Mouse (Mus musculus) c-Kit-positive CD71-positive TER-119-positive erythroid progenitor cells, embryonic 14.5 days (primary cell): ENCODE measurements at regions not wholly inside any gene's neighbourhood (a gene's known extent, or its start where the extent isn't known, plus 50 kb on each side); places are given as distances from the start of the nearest gene placed in this dataset.

Experiments
- DNase-seq: peaks from one replicate; pipeline ENCODE4 v3.0.0-alpha.2; 2013; ENCODE audit warnings: low spot score

DNA sequence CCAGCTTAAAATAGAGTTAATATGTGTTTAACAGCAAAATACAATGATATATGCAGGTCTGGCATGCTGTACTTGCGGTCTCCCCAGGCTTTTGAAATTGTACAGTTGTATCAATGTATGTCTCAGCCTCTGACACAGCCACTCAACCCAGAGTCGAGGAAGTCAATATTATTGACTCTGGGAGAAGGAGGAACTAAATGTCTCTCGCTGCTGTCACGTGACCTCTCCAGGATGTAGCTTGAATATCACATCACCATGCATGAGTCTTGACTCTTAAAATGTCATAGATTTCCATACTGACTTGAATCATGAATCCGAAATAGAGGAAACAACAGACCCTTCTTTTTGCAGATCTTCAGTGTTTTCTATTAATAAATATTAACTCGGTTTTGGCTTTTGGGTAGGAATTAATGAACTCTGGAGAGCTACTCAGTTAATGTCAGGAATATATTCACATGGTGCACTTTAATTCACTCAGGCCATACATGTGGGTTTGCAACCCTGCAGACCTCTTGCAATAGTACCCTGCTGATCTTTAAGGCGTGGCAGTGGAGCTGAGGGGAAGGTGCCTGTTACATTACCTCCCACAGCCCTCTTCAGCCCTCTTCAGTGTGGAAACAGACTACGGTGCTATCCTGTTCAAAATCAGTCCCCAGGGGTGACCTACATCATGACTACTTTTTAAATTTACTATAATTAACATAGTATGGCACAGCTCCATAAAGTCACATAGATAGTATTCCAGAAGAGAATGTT is 102.7 kb upstream of the Foxn2 start:
- DNase-seq: no peak

DNA sequence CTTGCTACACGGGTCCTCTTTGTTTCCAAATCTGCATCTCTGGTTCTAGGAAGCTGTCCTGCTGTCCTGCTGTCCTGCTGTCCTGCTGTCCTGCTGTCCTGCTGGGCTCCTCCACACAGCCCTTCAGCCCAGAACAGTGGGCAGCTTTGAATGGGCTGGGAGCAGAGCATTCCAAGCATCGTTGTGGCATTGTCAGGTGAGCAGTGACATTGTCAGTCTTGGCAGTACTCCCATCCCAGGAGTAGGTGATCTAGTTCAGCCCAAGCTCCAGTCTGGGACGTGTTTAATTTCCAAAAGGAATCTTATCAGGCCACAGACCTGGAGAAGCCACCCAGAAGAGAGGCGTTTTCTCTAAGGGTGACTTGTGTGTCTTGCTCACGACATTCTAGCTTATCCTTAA is 99.4 kb upstream of the Foxn2 start:
- no peak for DNase-seq

DNA sequence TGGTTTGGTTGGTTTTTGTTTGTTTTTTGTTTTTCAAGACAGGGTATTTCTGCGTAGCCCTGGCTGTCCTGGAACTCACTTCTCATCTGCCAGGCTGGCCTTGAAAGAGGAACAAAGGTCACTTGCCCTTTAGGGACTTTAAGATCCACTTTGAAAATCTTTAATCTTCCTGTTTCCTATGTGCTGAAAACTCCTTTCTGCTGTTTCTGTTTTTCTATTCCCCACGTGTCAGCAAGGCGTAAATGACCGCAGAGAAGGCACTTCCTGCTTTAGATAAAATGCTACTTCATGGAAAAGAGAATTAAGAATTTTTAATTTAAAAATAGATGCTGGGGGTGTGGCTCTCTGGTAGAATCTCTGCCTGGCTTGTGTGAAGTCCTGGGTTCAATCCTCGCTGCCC is 98.9 kb upstream of the Foxn2 start:
- no peak for DNase-seq

DNA sequence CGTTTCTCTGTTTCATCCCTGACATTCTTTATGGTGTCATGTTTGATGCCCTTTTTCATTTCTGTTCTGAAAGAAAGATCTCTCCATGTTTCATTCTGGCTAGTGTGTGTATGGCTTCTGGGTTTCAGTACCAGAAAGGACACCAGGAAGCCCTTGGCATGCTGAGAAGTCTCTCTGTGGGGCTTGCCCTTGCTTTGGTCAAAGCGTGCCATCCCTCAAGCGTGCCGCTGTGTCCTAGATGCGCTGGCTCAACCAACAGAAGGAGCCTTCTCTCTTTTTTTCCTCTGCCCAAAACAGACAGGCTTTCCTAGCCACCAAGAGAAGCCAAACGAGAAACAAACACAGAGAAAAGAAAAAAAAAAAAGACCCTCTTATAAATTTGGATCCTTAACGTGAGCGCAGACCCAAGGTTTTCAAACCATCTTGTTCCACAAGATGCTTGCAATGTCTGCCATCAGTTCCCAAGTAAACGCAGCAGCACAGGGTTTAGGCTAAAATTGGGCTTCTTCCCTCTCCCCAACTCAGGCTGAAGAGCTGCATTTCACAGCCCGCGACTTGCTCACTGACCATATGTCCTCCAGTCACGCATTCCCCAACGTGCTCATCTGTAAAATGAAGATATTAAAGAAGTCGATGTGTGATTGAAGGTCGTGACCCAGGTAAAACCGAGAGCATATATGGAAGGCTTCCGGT is 97.3 kb upstream of the Foxn2 start:
- no peak for DNase-seq

DNA sequence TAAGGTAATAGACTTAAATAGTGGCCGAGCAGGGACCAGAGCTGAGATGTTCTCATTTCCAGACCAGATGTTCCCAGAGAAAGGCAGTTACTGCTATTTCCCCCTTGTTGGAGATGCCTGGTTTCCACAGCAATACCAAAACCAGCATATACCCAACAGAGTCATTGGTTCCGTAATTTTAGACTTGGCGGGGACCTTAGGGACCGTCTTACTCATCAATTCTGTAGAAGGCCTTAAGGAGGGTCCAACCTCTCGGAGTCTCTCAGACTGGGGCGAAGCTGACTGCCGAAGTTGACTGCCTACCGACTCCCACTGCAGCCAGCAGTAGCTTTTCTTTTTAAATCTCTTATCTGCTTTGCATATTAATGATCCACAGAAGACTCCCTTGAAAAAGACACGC is 95.1 kb upstream of the Foxn2 start:
- DNase-seq: no peak

DNA sequence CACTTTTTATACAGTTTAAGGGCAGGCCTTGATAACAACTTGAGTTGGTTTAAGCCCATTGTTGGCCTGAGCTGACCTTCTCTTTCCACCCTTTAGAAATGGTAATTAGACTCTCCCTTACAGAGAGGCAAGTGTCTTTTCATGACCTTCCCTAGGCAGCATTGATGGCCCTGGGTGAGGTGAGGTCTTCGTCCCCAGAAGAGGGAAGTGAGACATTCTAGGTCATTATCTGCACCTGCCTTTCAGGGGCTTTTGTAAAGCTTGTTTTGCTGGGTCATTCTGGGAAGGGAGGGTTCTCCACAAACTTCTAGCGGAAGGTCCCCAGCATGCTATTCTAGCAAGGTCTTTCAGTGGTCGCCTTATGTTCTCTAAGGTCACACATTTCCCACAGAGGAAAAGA is 93.6 kb upstream of the Foxn2 start:
- no peak for DNase-seq

DNA sequence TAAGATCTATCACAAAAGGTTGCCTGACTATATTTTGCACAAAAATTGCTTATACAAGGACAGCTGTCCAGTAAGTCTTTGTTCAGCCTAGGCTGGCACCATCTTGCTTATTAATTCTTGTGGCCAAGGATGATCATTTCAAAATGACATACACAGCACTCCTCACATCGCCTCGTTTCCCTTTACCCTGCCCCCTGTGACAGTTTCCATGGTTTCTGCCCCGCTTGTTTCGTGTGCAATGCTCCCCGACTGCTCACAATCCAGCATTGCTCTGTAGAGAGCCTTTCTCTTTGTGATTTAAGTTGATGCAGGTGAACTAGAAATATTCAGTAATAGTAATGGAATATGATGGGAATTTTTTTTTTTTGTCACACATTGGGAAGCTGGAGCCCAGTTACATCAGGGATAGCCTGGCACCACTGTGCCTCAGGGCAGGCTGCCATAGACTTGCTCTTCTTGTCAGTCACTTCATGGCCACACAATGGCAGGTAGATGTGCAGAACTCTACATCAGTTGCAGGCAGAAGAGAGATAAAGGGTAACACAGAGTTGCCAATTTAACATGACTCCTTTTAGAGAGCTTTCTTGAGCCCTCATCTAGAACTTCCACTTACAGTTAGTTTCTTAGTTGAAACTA is 90.6 kb upstream of the Foxn2 start:
- no peak for DNase-seq

DNA sequence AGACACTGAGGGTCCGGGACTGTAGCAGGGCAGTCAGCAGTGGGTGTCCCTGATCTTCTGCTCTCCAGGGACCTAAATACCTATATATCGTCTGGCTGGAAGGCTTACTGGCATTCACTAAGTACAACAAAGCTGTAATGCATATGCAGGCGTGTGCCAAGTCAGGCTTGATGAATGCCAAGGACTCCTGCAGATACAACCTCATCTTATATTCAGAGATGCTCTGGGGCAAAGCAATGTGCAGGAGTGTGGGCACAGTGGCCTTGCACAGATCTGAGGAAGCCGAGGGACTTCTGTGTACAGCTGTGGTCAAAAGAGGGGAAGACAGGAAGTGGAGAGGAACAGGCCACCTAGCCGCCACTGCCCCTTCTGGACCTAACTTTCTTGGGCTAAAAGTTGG is 89.5 kb upstream of the Foxn2 start:
- DNase-seq: no peak

DNA sequence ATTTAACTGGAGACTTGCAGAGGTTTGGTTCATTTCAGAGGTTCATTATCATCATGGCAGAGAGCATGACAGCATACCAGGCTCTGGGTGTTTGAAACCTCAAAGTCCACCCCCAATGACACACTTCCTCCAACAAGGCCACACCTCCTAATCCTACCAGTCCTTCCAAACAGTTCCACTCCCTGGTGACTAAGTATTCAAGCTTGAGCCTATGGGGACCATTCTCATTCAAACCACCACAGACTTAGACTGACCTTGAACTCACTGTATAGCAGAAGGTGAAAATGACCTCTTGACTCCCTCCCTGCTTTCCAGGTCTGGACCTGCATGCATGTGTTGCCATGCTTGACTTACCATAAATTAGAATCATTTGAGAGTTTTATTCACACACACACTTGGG is 87.6 kb upstream of the Foxn2 start:
- DNase-seq: no peak

DNA sequence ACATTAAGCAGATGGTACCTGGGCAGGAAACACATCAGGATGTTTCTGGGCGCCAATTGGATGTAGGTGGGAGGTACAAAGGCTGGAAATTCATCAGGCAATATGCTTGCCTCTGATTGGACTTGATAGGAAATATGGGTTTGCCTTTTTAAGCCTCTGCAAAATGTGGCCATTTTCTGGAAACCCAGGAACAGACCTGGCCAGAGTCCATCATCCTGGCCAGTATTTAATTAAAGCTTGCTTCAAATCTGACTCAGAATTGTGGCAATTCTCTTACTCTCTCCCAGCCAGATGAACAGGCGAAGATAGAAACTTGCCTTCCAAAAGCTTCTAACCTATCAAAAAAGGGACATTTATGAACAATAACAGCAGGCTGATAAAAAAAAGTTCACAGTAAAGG is 79.3 kb upstream of the Foxn2 start:
- DNase-seq: no peak

DNA sequence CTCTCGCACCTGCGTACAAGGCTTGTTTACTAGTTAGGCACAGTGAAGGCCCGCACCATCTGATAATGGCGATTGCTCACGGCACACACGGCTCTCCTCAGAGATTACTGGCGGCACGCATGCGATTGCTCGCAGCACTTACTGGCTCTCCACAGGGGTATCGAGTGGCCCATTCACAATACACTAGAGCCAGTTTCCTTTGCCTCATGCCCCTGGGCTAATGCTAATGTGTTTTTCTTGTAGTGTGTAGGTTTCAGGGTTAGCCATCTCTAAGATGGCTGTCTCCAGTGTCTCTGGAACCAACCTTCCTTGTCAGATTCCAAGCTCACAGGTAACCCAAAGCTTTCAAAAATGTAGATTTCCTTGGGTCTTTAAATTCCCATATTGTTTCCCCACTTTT is 78.1 kb upstream of the Foxn2 start:
- no peak for DNase-seq

DNA sequence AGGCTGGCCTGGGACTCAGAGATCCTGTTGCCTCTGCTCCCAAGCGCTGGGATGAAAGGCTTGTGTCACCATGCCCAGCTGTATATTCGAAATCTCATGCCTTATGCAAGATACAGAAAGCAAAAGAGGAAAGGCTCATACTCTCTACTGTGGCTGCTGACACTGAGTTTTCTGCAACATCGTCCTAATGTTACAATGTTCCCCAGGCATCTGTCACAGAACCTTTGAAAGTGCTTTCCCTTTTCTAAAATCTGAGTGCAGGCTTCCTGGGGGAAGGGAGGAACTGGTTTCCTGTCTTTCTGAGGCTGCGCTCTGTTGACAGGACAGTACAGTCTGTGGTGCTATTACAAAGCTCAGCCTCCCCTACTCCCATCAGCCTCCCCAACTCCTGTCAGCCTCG is 72.6 kb upstream of the Foxn2 start:
- DNase-seq: no peak

DNA sequence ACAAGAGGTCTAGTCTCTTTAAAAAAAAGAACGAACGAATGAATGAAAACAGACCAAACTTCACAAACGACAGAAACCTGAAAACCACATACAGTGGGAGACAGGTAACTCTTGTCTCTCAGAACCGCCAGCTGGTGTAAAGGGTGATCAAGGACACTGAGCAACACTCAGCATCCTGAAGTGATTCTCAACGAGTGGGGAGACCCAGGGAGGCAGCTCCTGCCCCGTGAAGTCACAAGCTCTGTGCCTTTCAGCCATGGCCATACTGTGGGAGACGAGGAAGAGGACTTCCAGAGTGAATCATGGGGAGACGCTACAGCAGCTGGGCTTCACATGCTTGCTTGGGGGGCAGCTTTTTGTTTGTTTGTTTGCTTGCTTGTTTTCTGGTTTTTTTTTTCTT is 70.5 kb upstream of the Foxn2 start:
- no peak for DNase-seq

DNA sequence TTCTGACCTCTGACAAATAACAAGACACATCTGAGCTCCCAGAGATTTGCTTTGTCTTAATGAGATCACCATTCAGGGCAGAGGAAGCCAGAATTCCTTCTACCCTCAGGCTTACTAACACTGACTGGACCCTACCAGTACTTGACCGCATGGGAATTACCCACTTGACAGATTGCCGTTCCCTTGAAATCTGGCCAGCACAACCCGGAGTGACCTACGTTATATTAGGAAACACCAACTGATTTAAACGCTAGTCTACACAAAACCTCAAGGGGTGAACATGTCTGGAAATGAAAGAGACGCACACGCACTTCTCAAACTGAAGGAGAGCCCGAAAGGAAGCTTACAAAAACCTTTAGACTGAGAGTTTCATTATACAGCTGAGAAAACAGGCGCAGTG is 69.8 kb upstream of the Foxn2 start:
- no peak for DNase-seq

DNA sequence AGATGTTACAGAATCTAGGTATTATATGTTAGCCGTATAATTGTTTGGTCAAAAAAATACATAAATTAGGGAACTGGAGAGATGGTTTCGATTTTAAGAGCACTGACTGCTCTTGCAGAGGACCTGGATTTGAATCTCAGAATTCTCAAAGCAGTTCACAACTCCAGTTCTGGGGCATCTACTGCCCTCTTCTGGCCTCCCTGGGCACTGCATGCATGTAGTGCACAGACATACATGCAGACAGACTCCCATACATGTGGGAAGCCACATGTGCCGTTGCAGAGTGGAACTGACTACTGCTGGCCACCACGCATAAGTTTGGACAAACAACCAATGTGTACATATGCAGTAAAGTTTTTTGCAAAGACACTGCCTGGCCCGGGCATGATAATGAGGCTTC is 62.0 kb upstream of the Foxn2 start:
- peak; percentile 4 for DNase-seq

DNA sequence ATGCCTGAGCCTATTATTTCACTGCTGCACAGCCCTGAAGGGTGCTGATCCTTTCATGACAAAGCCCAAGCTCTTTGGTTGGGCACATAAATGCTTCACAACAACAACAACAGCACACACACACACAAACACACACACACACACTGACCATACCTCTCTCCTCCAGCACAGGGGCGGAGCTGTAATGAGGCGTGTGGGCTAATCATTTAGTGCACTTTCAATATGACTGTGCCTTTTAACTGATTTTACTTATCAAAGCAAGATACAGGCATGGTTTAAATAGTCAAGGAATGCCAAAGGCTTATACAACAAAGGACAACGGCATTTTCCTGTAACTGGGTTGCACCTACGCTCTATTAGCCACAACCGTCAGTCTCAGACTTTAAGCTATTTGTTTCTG is 61.1 kb upstream of the Foxn2 start:
- DNase-seq: no peak

DNA sequence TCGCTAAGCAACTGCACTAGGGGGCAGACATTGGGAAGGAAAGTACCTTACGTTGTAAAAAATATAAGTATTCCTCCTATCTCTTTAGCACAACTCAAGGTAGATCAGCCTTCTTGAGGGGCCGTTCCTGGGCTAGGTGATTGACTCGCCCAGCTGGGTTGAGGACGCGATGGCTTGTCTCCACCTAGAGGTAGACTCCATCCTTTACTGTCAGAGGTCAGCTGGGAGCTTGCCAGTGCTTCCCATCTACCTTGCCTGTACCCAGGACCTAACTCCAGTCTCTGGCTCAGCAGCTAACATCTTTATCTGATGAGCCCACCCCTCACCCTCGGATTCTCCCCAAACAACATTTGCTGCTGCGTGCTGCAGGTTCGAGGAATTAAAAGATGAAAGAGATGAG is 59.4 kb upstream of the Foxn2 start:
- no peak for DNase-seq

DNA sequence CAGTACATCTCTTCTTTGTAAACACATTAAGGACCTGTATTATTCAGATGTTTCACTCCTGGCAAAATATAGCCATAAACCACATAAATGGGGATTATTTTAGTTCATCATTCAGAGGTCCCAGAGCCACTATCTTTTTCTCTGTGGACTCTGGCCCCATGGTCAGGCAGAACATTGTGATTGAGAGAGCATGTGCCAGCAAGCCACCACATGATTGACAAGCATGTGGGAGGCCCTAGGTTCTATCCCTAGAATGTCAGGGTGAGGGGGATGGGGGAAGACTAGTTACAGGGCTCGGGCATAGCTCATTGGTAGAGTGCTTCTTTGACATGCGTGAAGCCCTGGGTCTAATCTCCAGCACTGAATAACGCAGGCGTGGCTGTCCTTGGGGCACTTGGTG is 57.1 kb upstream of the Foxn2 start:
- DNase-seq: no peak

DNA sequence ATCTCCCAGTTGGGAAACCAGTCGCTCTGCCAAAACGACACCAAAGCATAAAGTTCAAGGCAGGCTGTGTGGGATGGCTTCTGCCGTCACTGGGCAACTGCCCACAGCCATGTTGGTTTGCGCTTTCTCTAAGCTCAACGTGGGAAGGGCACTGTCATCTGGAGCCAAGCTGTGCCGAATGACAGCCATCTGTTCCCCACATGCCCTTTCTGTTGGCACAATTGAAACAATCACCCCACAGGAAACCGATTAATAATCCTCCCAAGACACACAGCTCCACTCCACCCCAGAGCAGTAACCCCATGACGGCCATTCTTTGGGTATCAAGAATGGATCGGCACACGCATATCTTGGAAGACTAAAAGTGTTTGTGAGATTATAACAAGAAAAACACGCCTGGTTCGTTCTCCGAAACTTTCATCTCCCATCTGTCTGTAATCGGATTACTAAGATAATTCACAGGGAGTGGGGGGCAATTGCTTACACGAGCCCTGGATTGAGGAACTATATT is 52.0 kb upstream of the Foxn2 start:
- DNase-seq: no peak

DNA sequence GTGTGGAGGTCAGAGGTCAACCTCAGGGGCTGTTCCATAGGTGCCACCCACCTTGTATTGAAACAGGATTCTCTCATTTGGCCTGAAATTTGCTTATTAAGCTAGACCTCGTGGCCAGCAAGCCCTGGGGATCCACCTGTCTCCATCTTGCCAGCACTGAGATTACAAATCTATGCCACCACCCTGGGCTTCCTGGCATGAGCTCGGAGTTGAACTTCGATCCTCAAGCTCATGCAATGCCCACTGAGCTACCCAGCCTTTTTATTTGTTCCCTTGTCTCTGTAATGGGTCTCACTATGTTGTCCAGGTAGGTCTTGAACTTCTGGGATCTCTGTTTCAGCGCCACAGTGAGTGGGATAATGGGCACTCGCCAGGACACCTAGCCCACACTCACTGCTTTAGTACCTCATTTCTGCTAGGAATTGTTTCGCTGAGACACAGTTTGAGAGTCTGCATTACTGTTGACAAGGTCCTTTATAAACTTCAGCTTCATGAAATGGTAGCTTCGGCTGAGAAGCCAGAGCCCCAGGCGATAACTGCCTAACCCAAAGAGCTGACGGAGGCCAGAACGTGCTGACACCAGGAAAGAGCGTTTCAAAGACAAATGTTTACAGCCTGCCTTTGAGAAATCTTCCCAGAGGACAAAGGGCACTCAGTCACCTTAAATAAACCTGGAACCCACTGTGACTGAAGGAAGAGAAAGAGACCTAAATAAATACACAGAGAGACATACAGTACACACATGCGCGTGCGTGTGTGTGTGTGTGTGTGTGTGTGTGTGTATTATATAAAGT is 50.6 kb upstream of the Foxn2 start:
- DNase-seq: no peak
